Mouse (Mus musculus): ENCODE results near the gene Fbxl15. TPM values are rescaled to one million over a fixed set of nuclear protein-coding genes. Genes with fewer than 3 reads are reported as not detected.

Gene Fbxl15
- polyA plus RNA-seq (2012; rRNA removed), result 10.7 and 15.5 TPM in 2 replicates

DNA sequence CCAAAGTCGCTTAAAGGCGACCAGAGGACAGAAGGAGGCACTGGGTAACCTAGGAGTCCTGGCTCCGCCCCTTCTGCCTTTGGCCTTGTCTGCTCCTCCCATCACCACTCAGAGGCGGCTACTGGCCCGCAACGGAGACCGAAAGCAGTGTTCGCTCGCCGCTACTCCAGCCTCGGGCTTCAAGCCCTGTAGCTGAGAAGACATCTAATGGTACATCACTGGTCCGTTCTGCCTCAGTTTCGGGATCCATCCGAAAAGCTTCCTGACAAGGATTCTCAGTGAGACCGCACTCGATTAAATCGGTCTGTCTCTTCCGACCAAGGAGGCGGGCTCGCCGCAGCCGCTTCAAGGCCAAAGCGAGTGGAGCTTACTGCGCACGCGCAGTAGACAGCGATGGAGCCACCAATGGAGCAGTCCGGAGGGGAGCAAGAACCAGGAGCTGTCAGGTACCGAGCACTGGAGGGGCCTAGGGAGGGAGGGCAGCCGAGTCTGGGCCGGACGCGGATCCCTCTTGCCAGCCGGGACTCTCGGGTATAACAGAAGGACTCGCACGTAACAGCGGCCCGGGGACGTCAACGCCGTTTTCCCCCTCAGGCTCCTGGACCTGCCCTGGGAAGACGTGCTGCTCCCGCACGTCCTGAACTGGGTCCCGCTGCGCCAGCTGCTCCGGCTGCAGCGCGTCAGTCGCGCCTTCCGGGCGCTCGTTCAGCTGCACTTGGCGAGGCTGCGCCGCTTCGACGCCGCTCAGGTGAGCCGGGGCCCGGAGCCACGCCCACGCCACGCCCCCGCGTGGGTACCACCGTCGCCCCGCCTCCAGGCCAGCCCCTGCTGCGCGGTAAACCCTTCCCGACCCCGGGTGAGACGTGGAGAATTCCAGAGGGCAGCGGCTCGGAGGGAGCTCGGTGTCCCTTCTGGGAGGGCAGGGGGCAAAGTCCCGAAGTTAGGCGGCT is at the start of gene Fbxl15:
Gene Fbxl15, plus strand, starts transcription at position 104 of the 950 bp plus-strand sequence.
- Histone ChIP-seq H3K4me3 (replicated peaks; ENCODE audit: extremely low read depth, low read depth, low read length) (peak within 1 kb of the TSS; percentile 95), H3K4me1 (ENCODE audit: control insufficient read depth, insufficient read depth, low read length) (peaks cover 7% of the 10 kb centered on the region)
- under 1% methylated on average over 80 of the region's 81 CpGs for WGBS
- DNase-seq, result peak; percentile 92
- peak; percentile 57; the same call in 1 of the 2 replicates for TF ChIP-seq POLR2A (IDR thresholded peaks at IDR 0.05; ENCODE audit: borderline replicate concordance, extremely low read depth, low read depth, low read length)
- no peak for TF ChIP-seq CTCF (IDR thresholded peaks at IDR 0.05; ENCODE audit: insufficient read depth, low read length)

DNA sequence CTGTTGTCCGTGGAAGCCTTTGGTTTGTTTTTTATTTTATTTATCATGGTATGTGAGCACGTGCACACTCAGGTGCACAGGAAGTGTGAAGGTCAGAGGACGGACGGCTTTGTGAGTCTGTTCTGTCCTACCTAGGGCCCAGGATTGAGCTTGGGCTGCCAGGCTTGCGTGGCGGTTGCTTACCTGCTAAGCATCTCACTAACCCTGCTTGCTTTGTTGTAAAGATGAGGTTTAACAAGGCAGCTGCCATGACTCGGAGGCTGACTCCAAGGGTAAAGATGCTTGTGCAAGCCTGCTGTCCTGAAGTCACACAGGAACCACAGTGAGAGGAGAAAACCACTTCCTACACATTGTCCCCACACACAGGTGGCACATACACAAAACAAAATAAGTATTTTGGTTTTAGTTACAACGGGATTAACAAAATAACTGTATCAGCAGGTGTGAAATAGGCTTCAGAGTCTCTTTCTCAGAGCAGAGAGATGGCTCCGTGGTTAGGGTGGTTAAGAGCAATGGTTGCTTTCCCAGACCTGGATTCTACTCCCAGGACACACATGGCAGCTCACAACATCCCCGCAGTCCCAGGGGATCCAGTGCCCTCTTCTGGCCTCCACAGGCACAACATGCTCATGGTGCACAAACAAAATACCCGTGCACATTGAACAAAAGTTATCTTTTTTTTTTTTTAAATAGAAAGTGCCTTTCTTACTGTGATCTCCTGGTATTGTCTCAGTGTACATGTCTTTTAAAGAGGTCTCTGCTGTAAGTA is 45.7 kb upstream of the Fbxl15 start:
- DNase-seq, result no peak
- Histone ChIP-seq H3K4me1 (ENCODE audit: control insufficient read depth, insufficient read depth, low read length) (no peaks in the 10 kb centered on the region), H3K4me3 (replicated peaks; ENCODE audit: extremely low read depth, low read depth, low read length) (no peak overlapping the region)
- 92% methylated on average over 11 of the region's 11 CpGs for WGBS
- TF ChIP-seq POLR2A (IDR thresholded peaks at IDR 0.05; ENCODE audit: borderline replicate concordance, extremely low read depth, low read depth, low read length) (no peak), CTCF (IDR thresholded peaks at IDR 0.05; ENCODE audit: insufficient read depth, low read length) (no peak)

DNA sequence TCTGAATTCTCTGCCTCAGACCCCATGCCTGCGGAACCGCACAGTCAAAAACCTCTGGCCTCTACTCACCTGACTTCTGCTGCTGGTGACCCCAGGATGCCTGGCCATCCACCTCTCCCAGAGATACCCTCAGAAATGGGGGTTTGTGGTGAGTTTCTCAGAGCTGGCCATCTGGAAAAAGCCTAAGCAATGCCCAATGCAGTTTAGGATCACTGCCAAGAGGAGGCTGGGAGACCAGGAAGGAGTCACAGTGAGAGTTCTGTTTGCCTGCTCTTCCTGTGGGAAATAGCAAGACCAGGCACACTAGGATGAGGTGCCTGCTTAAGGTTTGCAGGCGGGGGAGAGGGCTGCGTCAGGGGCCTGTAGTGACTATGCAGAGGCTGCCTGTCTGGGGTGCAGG is 43.3 kb upstream of the Fbxl15 start:
- 92% methylated on average over 4 of the region's 4 CpGs for WGBS
- no peak for DNase-seq
- H3K4me3 ChIP-seq (replicated peaks; ENCODE audit: extremely low read depth, low read depth, low read length), result no peak overlapping the region
- no peaks in the 10 kb centered on the region for H3K4me1 ChIP-seq (ENCODE audit: control insufficient read depth, insufficient read depth, low read length)
- TF ChIP-seq POLR2A (IDR thresholded peaks at IDR 0.05; ENCODE audit: borderline replicate concordance, extremely low read depth, low read depth, low read length), result no peak
- TF ChIP-seq CTCF (IDR thresholded peaks at IDR 0.05; ENCODE audit: insufficient read depth, low read length), result no peak

DNA sequence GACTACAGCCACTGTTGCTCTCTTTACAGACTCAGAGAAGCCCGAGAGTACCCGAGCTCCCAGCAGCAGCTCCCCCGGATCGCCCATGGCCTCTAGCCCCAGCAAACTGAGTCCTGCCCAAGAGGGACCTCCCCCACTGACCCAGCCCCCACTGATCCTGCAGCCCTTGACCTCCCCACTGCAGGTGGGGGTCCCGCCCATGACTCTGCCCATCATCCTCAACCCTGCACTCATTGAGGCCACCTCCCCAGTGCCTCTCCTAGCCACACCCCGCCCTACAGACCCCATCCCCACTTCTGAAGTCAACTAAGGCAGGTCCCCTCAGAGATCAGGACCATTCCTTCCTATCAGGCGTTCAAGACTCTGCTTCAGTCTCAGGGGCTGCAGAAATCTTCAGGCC is 42.4 kb upstream of the Fbxl15 start:
- WGBS, result 85% methylated on average over 7 of the region's 7 CpGs
- no peaks in the 10 kb centered on the region for H3K4me1 ChIP-seq (ENCODE audit: control insufficient read depth, insufficient read depth, low read length)
- TF ChIP-seq POLR2A (IDR thresholded peaks at IDR 0.05; ENCODE audit: borderline replicate concordance, extremely low read depth, low read depth, low read length) (no peak), CTCF (IDR thresholded peaks at IDR 0.05; ENCODE audit: insufficient read depth, low read length) (no peak)
- no peak overlapping the region for H3K4me3 ChIP-seq (replicated peaks; ENCODE audit: extremely low read depth, low read depth, low read length)
- no peak for DNase-seq

DNA sequence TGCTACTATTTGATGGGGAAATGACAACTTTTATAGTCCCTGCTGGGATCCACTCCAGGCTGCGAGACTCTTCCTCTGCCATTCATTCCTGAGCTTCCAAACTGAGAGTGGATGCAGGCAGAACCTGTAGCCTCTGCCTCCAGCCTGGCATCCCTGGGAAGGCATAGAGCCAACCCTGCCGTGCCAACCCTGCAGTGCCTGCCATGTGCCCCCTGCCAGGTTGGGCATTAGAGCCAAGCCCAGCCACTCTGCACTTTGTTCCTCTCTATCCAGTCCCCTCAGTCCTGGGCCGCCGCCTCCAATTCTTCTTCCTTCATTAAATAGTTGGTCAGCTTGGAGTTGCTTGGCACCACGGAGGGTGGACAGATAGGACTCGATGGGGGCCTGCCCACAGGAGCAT is 41.9 kb upstream of the Fbxl15 start:
- H3K4me3 ChIP-seq (replicated peaks; ENCODE audit: extremely low read depth, low read depth, low read length), result no peak overlapping the region
- 91% methylated on average over 6 of the region's 6 CpGs for WGBS
- H3K4me1 ChIP-seq (ENCODE audit: control insufficient read depth, insufficient read depth, low read length), result no peaks in the 10 kb centered on the region
- no peak for TF ChIP-seq POLR2A (IDR thresholded peaks at IDR 0.05; ENCODE audit: borderline replicate concordance, extremely low read depth, low read depth, low read length)
- DNase-seq, result no peak

DNA sequence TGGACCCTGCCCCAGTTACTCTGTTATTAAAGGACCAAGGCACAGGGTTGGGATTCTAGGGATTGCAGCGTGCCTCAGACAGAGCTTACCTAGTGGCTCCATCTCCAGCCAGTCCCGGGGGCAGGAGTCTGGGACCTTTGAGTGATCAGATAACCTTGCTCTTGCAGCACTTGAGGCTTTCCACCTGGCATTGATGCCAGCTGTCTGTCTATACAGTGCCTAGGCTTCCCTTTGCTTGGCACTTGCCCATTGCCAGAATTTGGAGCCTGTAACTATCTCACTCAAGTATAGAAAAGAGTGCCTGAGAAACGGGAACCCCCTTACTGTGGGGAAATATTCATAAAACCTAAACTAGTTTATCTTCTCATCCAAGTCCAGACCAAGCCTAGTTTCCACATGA is 41.1 kb upstream of the Fbxl15 start:
- TF ChIP-seq CTCF (IDR thresholded peaks at IDR 0.05; ENCODE audit: insufficient read depth, low read length) (no peak), POLR2A (IDR thresholded peaks at IDR 0.05; ENCODE audit: borderline replicate concordance, extremely low read depth, low read depth, low read length) (no peak)
- H3K4me1 ChIP-seq (ENCODE audit: control insufficient read depth, insufficient read depth, low read length), result no peaks in the 10 kb centered on the region
- 84% methylated on average over 3 of the region's 3 CpGs for WGBS
- DNase-seq, result no peak
- H3K4me3 ChIP-seq (replicated peaks; ENCODE audit: extremely low read depth, low read depth, low read length), result no peak overlapping the region

DNA sequence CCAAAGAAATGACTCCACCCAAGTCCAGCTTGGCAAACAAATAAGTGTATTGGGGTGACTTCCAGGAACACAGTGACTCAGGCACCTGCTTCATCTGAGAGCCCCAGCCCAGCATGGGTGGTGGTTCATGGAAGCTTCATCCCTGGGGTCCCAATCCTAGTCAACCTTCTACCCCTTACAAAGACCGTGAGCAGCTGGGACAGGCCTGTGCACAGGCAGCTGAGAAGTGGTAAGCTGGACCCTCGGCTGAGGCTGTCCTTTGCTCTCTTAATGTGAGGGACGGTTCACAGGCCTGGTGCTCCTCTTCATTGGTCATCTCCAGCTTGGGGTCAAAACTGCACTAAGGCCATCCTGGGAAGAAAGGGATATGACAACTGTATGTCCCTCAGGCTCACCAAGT is 40.4 kb upstream of the Fbxl15 start:
- WGBS, result 83% methylated on average over 3 of the region's 3 CpGs
- no peak for TF ChIP-seq POLR2A (IDR thresholded peaks at IDR 0.05; ENCODE audit: borderline replicate concordance, extremely low read depth, low read depth, low read length)
- TF ChIP-seq CTCF (IDR thresholded peaks at IDR 0.05; ENCODE audit: insufficient read depth, low read length), result no peak
- H3K4me3 ChIP-seq (replicated peaks; ENCODE audit: extremely low read depth, low read depth, low read length), result no peak overlapping the region

DNA sequence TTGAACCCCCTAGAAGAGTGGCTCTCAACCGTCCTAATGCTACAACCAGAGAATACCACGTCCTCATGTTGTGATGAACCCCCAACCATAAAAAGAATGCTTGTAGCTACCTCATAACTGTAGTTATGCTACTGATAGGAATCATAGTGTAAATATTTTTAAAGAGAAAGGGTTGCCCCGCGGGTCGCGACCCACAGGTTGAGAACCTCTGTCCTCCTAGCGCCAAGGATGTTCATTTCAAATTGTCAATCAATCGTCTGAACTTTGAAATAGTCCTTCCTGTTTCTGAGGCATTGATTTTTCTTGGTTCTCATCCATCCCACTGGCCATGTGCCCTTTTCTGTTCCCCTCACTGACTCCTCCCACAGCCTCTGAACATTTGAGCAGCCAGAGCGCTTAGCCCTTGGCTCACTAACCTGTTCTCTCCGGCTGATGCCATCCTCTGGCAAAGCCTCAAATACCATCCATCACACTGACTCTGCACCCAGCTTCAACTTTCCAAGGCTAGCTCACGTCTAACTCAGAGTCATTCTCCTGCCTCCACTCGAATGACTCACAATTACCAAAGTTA is 37.4 kb upstream of the Fbxl15 start:
- TF ChIP-seq CTCF (IDR thresholded peaks at IDR 0.05; ENCODE audit: insufficient read depth, low read length), result no peak
- no peak for TF ChIP-seq POLR2A (IDR thresholded peaks at IDR 0.05; ENCODE audit: borderline replicate concordance, extremely low read depth, low read depth, low read length)
- DNase-seq, result no peak
- Histone ChIP-seq H3K4me3 (replicated peaks; ENCODE audit: extremely low read depth, low read depth, low read length) (no peak overlapping the region), H3K4me1 (ENCODE audit: control insufficient read depth, insufficient read depth, low read length) (no peaks in the 10 kb centered on the region)
- WGBS, result 65% methylated on average over 12 of the region's 12 CpGs

More for the DNA sequence above, 40.4 kb upstream of the Fbxl15 start:
- no peaks in the 10 kb centered on the region for H3K4me1 ChIP-seq (ENCODE audit: control insufficient read depth, insufficient read depth, low read length)
- DNase-seq, result no peak

DNA sequence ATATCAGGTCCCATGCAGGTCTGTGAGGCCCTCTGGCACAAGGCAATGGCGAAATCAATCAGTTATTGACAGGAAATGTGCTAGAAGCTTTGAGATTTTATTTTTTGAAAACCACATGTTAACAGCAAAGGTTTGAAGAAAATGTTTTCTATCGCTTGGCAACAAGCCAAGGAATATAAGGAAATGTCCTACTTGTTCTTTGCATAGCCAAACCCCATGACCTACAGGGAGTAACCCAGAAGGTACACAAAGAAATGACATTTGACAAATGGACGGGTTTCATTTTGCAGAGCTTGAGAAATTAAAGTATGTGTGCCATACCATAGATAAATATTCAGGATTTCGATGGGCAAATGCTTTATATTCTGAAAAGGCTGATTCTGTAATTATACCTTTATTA is 31.0 kb upstream of the Fbxl15 start:
- 61% methylated on average over 4 of the region's 4 CpGs for WGBS
- Histone ChIP-seq H3K4me3 (replicated peaks; ENCODE audit: extremely low read depth, low read depth, low read length) (no peak overlapping the region), H3K4me1 (ENCODE audit: control insufficient read depth, insufficient read depth, low read length) (no peaks in the 10 kb centered on the region)
- no peak for TF ChIP-seq POLR2A (IDR thresholded peaks at IDR 0.05; ENCODE audit: borderline replicate concordance, extremely low read depth, low read depth, low read length)
- no peak for DNase-seq
